Mouse (Mus musculus) colon, adult 2 months (tissue): ENCODE results near the gene Gm14597. TPM values are rescaled to one million over a fixed set of nuclear protein-coding genes. Genes with fewer than 3 reads are reported as not detected.

Source experiments
- polyA plus RNA-seq: library from polyadenylated mRNA; depleted of rRNA; stranded (reverse); fragments of >200 nt; gene quantifications from 2 replicates; pipeline ENCODE4 v1.2.3, GENCODE M21; 2012; rRNA removed

Gm14597 gene
- polyA plus RNA-seq, result not detected in 2 replicates

GRCm38 (mm10) chrX:53608879-53609278 lies at the start of gene Gm14597:
Gene Gm14597 (minus strand): TSS chrX:53608979.

GRCm38 (mm10) chrX:53642980-53643961 lies 34.5 kb upstream of the Gm14597 start, which contains the start of gene Rtl8a:
Gene Rtl8a (minus strand): TSS chrX:53643682.

GRCm38 (mm10) chrX:53607242-53608121 lies 1.3 kb downstream of the Gm14597 start, which contains the start of gene Rtl8c:
Gene Rtl8c (plus strand): TSS chrX:53608032.

Other genes starting within 250 kb of the Gm14597 start
- 0.85 and 1.1 TPM in 2 replicates for gene Mospd1, start 238.5 kb downstream of the Gm14597 start, polyA plus RNA-seq
- not detected in 2 replicates for gene Etd, start 174.1 kb downstream of the Gm14597 start, polyA plus RNA-seq
- 13.9 and 14.1 TPM in 2 replicates for gene Rtl8c, start 947 bp downstream of the Gm14597 start, polyA plus RNA-seq
- gene Rtl8a, start 34.7 kb upstream of the Gm14597 start, polyA plus RNA-seq, result 66.6 and 77.6 TPM in 2 replicates
- gene Rtl8b, start 61.4 kb upstream of the Gm14597 start, polyA plus RNA-seq, result 60.8 and 72.1 TPM in 2 replicates
- gene 4930502E18Rik, start 115.8 kb upstream of the Gm14597 start, polyA plus RNA-seq, result not detected in 2 replicates
- not detected in 2 replicates for gene 1700013H16Rik, start 148.9 kb upstream of the Gm14597 start, polyA plus RNA-seq
- gene Zfp36l3, start 167.4 kb upstream of the Gm14597 start, polyA plus RNA-seq, result 0.05 and 0.12 TPM in 2 replicates
- not detected in 2 replicates for gene Xlr, start 188.7 kb upstream of the Gm14597 start, polyA plus RNA-seq